Mouse (Mus musculus) hematopoietic multipotent progenitor cell, adult 10-12 weeks (in vitro differentiated cells): ENCODE measurements around the gene Ralgps1. TPM values are rescaled to one million over a fixed set of nuclear protein-coding genes. Genes with fewer than 3 reads are reported as not detected.

Source experiments
- polyA plus RNA-seq: library from polyadenylated mRNA; stranded (reverse); fragments of >175 nt; gene quantifications from 2 replicates; pipeline ENCODE4 v1.2.3, GENCODE M21; 2012; ENCODE audit warnings: low replicate concordance

Gene Ralgps1
- polyA plus RNA-seq: 7.2 and 8.2 TPM in 2 replicates

DNA sequence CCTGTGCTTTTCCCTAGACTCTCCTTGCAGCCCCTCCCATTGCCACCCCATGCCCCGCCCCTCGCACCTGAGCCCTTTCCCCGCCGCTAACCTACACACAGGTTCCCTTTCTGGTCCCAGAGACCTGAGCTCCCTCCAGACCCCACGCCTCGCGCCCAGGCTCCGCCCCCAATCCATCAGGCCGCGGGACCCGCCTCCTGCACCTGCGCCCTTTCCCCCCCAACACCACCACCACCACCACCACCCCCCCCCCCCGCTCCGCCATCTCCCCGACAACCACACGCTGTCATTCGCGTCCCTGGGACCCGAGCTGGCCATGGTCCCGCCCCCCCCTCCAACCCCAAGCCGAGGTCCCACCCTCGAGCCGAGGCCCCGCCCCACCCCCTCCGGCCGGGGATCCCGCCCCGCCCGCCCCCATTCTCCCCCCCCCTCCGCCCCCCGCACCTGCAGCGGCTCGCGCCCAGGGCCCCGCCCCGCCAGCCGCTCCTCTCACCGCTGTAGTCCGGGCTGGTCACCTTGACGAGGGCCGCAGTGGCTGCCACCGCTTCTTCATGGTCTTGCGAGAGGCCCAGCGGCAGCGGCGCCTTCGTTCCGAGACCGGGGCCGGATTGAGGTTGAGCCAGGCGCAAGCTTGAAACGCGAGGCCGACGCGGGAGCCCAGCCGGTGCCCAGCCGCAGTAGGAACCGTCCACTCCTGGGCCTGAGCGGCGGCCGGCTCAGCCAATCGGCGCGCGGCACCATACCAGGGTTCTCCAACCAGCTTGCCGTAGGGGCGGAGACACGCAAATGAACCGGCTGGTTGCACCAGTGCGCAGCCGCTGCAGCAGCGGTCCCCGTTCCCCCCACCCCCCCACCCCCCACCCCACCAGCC lies at the start of gene Ralgps1:
Gene Ralgps1, minus strand, starts transcription at position 710 of the 871 bp plus-strand sequence.

DNA sequence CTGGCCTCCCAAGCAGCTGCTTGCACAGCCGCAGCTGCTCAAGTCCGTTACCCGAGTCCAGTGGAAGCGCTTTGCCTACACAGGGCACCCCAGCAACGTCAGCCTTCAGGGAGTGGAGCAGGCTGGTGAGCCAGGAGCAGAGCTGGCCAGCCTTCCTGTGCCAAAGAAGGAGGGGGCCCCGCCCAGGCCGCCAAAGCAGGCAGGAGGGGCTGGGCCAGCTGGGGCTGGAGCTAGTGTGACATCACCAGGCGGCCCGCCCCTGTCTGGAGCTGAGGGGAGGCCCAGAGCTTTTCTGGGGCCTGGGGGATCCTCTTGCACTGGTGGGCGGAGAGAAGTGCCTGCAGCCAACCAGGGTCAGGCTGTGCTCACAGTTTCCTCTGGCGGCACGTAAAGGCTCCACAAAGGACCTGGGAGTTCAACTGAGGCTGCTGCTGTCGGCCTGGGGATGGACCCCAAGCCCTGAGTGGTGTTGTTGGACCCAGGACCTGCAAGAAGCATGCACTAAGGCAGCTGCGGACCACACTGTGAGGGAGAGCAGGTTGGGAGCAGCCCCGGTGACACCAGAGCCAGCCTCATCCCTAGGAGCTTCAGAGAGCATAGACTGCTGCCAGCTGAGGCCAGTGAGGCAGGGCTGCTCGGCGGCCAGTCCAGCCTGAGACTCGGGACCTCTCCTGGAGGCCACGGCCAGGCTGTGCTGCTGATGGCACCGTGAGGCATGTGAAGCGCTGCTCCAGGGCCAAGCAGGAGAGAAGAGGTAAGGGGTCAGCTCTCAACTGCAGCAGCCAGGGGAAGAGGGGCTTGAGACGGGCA lies 155.4 kb downstream of the Ralgps1 start, which contains the start of gene Angptl2:
Gene Angptl2, plus strand, starts transcription at position 370 of the 810 bp plus-strand sequence.

DNA sequence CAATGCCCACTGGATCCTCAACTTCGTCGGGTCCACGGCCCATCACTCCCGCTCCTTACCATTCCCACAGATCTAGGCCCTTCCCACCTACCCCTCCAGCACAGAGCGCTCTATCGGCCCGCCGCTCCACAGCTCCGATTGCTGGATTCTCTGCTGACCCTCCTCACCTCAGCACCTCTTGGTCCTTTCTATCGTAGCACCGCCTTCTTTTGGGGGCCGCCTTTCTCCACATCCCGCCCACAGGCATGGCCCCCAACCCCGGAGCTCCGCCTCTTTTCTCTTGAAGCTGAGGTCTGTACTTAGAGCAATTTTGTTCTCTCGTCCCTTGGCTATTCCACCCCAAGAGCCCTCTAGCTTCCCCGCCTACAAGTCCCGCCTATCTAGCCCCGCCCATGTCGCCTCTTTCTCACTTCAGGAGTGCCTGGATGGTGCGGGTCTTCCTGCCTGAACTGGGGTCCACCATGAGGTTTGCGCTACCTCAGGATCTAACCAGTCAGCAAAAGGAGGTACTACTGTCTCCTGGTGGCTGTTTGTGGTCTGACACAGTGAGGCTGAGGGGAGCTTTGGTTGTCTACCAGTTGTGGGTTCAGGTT lies 239.7 kb downstream of the Ralgps1 start, which contains the start of gene Garnl3:
Gene Garnl3, minus strand, starts transcription at position 155 of the 593 bp plus-strand sequence.

Other genes with a start within 250 kb of the Ralgps1 start
- 1.6 and 3.1 TPM in 2 replicates for gene Garnl3, start 239.8 kb downstream of the Ralgps1 start, polyA plus RNA-seq
- 2.8 and 7.5 TPM in 2 replicates for gene Angptl2, start 155.4 kb downstream of the Ralgps1 start, polyA plus RNA-seq
- gene Zbtb34, start 59.8 kb upstream of the Ralgps1 start, polyA plus RNA-seq: 3.7 and 5.2 TPM in 2 replicates
- 1.4 and 4.9 TPM in 2 replicates for gene Zbtb43, start 97.1 kb upstream of the Ralgps1 start, polyA plus RNA-seq